Mouse (Mus musculus): ENCODE results near the gene Gfra4.
"Not testable (repeated sequence)": the region's sequence is repeated elsewhere in the genome, so short reads cannot be mapped to it uniquely, and the experiment has no call there.

Gfra4 gene

DNA sequence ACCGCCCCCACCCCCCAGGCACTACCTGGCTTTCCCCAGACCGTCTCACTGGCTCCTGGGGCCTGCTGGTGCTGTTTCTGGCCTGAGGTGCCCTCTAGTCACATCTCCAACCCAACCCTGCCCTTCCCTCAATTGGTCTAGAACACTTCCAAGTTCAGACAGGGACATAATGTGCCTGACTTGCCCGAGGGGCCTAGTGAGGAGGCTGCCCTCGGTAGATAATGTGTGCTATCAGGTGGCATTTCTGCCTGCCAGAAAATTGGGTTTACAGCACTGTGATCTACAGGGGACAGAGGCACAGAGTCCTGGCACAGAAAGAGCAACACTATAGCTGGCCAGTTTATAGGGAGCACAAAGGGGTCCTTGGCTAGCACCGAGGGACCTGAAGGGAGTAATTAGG, 9.2 kb upstream of the Gfra4 start:
- no peak for DNase-seq (ENCODE audit: low spot score)

DNA sequence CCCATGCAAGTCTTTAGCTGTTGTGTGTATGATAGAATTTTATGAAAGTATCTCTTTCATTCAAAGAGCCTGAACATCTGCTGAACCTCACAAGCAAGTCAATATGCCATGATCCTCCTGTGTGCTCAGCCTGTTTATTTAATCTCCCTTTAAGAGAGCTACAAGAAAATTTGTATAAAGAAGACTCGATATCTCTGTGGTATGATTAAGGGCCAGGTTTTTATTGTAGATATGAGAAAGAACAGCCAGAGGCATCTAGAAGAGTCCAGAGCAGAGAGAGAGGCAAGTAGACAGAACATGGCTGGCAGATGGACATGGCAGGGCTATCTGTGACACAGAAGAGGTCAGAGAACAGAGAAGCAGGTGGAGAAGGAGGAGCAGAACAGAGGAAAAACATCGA, 3.1 kb upstream of the Gfra4 start:
- no peak for DNase-seq (ENCODE audit: low spot score)

DNA sequence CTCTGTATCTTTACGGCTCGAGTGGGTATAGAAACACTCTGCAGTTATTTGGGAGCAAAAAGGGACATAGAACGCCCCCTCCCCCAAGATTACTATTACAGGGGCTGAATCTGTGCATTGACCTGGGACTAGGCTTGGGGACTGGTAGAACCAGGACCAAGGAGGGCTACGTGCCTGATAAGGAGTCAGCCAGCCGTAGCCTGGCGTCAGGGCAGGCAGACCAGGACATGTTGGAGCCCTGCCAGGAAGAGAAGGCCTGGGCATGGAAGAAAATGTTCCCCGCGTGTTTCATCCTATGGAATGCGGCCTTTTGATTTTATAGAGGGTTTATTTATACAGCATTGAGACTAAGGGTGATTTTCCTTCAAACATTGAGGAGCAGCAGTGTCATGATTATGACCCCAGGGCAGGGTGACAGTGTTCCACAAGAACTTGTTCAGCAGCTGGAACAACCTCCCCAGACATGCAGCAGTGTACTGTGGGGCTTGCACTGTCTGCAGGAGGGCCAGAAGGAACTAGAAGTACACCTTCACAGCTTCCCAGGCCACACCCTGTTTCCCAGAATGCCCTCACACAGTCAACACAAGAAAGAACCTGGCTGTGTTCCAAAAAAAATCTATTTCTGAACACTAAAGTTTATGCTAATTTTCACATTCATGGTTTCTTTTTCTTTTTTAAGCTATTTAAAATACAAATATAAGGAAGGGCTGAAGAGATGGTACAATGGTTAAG, 2.3 kb upstream of the Gfra4 start:
- DNase-seq (ENCODE audit: low spot score), result no peak

DNA sequence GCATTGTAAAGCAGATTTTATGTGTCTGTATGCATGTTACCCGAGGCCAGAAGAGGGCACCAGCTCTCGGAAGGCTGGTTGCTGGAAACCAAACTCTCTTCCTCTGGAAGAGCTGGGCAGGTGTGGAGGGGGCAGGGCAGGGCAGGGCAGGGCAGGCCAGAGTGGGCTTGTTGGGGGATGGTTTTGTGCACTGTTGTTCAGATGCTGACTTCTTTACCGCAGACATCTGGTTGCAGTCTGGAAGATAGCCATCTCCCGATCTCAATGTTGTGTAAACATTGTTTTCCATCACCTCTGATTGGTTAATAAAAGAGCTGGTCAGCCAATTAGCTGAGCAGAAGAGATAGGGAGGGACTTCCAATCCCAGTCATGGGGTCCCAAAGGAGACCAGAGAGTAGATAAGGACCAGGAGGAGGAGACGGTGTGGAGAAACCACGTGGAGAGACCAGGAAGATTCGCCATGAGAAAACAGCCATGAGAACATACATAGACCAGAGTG, 1.5 kb upstream of the Gfra4 start:
- DNase-seq (ENCODE audit: low spot score), result no peak

DNA sequence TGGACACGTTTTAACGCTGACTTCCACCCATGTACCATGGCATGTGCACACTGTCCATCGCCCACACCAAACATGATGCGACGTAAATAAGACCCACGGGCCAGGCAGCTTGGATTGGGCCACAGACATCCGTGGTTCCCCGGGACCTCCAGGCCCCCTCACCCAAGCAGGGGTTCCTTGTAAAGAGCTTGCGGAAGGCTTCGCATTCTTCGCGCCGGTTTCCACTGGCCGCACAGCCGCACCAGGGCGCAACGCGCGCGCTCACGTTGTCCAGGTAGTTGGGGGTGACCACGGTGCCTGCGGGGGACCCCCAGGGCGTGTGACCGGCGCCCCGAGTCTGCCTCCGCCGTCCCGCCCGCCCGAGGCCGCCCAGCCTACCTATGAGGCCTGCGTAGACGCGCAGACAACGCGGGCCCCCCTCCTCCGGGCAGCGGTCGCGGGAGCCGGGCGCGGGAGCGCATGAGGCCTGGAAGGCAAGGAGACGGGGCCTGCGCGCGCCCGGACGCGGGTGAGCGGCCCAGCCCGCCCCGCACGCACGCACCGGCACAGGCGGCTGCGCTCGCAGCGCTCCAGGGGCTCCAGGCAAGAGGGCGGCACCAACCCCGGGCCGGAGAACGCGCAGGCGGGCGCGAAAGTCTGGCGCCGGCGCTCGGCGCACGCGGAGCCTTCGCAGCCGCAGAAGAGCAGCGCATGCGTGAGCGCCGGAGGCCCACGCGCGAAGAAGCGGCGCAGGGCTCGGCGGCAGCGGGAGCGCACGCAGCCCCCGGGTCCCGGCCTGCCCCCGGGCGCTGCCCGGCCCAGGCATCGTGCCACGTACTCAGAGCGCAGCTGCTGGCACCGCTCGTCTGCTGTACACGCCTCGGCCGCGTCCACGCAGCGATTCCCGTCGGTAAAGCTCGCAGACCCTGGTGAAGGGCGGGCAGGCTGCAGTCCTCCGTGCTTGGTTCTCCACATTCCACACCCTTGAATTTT, 1.7 kb downstream of the Gfra4 start:
- DNase-seq (ENCODE audit: low spot score), result peak; percentile 61

DNA sequence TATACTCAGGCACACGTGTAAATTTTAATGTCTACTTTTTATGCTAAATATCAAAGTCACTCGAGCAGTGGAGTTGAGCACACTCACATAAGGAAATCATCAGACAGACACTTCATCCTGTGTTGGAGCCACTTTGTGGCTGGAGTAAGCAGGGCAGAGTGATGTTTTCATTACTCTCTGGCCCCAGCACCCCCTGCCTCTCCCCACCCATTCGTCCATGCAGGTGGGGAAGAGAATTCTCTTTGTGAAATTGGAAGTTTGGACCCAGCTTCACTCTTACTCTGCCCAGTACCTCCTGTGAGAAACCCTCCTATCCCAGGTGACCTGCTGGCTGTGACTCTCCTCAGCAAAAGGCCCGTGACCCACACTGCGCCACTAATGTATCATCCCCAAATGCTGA, 4.2 kb downstream of the Gfra4 start:
- DNase-seq (ENCODE audit: low spot score), result no peak

DNA sequence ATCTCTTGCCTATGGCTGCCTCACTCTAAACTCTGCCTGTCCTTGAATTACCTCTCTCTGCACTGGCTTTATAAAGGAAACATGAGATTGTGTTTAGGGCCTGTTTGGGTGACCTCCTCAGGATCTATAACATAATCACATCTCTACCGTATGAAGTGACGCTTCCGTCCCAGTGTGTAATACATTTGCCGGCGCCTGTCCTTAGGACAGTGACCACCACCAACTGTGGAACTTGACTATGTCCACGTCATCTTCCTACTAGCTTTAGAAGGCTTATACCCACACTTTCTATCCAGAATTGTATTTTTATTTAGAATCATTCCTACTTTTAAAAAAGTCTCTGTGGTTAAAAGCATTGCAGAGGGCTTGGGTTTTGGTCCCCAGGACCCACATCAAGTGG, 4.7 kb downstream of the Gfra4 start:
- no peak for DNase-seq (ENCODE audit: low spot score)

DNA sequence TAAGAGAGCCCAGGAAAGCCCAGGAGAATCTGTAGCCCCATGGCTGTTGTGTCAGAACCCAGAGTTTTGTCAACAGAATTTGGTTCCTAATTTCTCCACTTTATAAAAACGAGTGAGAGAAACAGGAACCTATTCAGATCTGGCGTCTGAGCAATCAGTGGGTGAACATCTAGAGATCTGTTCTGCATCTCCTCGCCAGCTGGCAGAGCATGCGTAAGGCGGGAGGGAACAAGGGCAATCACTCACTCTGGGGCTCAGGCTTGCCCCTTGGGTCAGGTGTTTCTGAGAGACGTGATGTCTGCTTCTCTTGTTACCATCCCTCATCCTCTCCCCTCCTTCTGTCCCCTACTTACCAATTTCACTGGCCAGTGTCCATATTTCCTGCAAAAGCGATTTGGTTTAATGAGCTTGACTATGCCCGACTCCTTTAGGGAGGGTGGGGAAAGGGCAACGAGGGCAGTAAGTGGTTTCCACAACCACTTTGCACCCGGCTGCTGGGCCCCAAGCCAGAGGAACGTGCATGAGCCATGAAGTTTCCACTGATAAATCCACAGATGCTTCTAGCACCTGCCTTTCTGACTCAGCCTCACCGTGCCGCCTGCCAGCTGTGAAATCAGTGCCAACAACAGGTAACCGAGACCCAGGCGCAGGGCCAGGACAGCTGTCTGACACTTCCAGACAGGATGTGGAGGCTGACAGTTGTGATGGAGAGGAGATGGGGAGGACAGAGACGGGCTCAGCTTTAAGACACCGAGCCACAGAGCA, 5.5 kb downstream of the Gfra4 start:
- peak; percentile 49 for DNase-seq (ENCODE audit: low spot score)

DNA sequence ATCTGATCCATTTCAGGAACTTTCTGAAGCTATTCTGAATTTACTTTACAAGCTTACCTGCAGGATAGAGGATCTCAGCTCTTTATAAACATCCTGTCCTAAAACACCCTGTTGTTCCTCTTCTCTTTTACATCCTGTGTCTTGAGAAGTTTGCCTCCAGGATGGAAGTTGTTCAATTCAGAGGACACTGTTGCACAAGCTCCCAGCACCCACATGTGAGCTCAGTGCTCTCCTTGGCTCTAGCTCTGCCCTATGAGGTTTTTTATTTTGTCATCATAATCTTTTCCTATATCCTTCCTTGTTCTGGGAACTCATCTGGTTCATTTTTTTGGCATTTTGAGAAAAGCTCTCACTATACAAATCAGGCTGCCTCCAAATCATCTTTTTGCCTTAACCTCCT, 6.1 kb downstream of the Gfra4 start:
- no peak for DNase-seq (ENCODE audit: low spot score)

DNA sequence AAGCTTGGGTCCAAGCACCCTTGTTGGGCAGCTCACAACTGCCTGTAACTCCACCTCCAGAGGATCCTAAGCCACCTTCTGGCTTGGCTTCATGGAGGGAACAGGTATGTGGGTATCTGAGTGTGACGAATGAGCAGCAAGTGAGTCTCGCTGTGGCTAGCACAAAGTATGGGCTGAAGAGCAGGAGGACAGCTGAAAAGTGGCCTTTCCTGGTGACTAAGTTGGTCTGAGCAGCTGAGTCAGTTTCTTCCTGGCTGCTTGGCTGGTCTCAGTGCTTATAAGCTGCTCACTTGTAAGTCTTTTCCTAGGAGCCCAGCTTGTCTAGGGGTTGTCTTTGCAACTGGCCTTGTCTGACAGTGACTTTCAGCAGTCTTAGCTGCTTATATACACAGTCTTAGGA, 6.5 kb downstream of the Gfra4 start:
- no peak for DNase-seq (ENCODE audit: low spot score)

DNA sequence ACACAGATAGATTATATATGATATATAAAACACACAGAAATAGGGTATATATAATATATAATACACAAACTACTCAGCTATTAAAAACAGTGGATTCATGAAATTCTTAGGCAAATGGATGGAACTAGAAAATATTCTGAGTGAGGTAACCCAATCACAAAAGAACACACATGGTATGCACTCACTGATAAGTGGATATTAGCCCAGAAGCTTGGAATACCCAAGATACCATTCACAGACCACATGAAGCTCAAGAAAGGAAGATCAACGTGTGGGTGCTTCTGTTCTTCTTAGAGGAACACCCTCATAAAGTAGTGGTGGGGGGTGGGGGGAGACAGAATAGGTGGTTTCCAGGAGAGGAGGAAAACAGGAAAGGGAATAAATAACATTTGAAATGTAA, 11.5 kb downstream of the Gfra4 start:
- DNase-seq (ENCODE audit: low spot score), result not testable (repeated sequence)

DNA sequence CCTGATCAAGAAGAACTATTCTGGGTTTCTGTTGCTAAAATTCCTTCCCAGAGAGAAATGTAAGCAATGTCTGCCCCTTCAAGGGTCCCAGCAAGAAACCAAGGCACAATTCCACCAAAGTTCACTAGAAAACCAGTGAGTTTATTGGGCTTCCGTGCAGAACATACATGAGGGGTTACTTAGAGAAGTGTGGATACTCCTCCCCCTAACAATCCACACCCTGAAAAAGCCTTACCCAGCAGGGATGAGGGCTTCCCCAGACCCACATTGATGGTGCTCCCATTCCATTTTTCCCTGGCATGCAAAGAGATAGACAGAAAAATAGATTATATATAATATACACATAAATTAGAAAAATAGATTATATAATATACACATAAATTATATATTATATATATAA, 11.9 kb downstream of the Gfra4 start:
- DNase-seq (ENCODE audit: low spot score), result no peak

DNA sequence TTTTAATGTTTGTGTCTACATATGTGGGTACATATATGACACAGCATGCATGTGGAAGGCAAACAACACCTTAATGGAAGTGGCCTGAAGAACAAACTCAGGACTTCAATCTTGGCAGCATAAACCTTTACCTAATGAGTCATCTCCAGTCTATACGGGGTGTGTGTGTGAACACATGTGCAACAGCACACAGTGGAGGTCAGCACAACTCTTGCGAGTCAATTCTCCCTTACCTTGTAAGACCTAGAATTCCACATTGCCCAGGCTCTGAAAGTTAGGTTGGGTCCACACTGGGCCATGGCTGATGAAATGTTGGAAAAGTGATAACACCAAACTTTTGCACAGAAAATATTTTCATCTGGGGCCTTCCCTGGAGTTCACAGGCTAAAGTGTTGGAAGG, 12.3 kb downstream of the Gfra4 start:
- DNase-seq (ENCODE audit: low spot score), result no peak

DNA sequence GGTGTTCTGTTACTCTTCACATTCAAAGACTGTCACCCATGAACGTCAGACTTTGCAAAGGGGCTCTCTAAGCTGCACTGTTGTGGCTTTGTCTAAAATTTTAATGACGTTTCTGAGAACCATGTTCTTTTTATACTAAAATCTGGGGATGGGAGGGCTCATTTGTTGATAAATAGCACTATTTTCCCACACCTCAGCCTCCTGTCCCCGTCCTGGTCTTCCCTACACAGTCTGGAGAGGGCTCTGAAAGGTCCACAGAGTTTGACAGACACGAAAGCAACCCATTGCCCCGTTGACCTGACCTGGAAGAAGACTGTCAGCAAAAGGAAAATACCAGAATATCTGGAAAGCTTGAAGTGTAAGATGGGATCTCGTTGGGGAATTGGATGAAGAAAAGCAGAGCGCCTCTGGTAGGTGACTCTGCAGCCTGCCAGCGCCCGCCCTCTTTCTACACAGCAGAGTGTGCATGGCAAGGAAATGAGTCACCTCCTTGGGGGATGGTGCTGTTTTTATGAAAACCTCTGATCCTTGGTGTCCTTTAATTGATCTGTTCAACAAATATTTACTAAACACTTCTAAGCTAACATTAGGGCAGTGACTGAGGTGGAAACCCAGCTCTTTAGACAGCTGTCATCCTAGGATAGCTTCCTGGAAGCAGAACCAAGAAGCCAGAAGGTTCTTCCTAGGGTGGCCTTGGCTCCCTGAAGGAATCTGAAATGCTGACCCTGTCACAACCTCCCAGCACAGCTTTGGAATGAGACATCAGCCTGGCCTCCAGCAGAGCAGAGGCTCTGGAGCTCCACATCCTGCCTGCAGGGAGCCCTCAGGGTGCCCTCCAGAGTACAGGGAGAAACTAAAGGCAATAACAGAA, 13.6 kb downstream of the Gfra4 start:
- DNase-seq (ENCODE audit: low spot score), result no peak

DNA sequence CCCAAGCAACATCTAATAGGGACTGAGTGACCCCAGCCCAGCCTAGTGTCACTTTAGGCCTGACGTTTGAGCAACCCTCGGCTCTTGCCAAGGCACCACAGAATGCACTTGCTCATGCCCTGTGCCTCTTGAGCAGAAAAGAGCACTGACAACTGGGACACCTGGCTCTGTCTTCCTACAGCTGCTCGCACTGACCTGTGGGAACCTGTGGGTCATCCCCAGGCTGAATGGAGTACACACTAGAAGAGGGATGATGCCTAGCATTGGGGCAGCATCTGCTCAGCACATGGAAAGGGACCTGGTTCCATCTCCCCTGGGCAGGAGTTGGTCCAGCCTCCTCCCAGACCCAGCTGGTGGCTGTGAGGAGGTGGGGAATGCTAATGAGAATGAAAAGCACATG, 15.9 kb downstream of the Gfra4 start:
- DNase-seq (ENCODE audit: low spot score), result no peak

DNA sequence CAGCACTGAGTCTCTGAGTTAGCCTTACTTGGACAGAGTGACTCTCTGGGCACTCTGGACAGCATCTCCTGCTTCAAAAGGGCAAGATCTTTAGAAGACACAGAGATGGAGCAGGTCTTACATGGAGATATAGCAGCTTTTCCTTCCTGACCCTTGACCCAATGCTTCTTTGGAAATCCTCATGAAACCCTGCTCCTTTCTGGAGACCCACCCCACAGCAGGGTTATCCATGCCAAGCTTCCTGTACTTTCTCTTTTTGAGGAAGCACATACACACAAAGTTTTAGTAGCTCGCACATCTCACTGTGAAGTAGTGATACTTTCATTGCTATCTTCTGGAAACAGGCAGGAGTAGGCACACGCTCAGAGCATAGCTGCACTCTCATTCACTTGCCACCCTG, 17.7 kb downstream of the Gfra4 start:
- no peak for DNase-seq (ENCODE audit: low spot score)

DNA sequence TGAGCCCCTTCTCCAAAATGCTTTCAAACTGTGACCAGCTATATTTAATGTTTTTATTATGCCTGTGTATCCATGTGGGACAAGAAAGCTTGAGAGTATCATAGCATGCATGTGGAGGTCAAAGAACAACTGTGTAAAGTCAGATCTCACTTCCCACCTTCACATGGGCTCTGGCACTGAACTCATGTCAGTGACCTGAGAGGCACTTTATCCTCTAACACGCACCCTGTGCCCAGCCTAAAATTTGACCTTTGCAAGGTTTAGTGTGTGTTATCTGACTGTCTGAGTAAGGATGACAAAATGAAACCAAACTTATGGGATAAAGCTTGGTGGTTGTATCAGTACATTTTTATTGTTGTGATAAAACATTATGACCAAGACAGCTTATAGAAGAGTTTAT, 32.3 kb downstream of the Gfra4 start:
- DNase-seq (ENCODE audit: low spot score), result no peak

DNA sequence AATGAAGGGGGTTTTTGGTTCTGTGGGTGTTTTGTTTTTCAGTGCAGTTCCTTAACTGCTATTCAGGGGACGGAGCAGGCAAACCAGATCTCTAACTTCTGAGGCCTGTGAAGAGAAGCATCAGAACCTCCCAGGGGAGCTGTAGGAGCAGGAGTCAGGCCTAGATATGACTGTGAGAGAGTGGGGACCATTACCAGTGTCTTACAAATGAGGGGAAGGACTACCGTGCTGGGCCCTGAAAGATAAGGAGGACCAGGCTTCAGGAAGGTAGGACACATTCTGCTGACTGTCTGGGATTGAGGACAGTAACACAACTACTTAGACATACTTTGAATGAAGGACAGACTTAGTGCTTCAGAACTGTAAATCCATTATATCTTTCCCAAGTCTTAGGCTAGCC, 33.8 kb downstream of the Gfra4 start:
- DNase-seq (ENCODE audit: low spot score), result no peak

DNA sequence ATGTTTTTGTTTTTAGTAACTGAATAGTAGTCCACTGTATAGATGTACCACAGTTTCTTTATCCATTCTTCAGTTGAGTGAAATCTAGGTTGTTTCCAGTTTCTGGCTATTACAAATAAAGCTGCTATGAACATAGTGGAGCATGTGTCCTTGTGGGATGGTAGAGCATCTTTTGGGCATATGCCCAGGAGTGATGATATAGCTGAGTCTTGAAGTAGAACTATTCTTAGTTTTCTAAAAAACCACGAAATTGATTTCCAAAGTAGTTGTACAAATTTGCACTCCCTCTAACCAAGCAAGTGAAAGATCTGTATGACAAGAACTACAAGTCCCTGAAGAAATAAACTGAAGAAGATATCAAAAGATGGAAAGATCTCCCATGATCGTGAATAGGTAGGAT, 50.1 kb downstream of the Gfra4 start:
- DNase-seq (ENCODE audit: low spot score), result no peak
